Mouse (Mus musculus) embryonic fibroblast, embryonic 13.5 days (primary cell): ENCODE data around the gene Bcam.

Experiments used
- CTCF ChIP-seq: IDR thresholded peaks from 2 replicates; pipeline ENCODE4 v1.5.1; 2011; ENCODE audit warnings: mild to moderate bottlenecking, control low read depth, low read length, moderate library complexity, borderline replicate concordance; ENCODE audit not compliant: insufficient read depth
- POLR2A ChIP-seq: IDR thresholded peaks from 2 replicates; pipeline ENCODE4 v1.6.1; 2011; ENCODE audit warnings: low read depth, mild to moderate bottlenecking, control low read depth, low read length, moderate library complexity

DNA sequence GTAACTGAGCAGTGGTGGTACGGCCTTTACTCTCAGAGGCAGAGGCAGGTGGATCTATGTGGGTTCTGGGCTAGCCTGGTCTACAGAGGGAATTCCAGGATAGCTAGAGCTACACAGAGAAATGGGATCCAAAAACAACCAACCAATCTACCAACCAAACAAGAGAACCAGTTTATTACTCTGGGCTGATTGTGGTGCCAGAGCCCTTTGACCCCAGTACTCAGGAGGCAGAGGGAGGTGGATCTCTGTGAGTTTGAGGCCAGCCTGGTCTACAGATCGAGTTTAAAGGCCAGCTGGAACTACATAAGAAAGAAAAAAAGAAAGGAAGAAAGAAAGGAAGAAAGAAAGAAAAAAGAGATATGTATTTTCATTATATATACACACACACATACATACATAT is 24.4 kb upstream of the Bcam start:
- TF ChIP-seq POLR2A: no peak
- no peak for TF ChIP-seq CTCF
